Mouse (Mus musculus) neutrophil, adult 59 days (primary cell): ENCODE data around the gene Rras2. TPM values are rescaled to one million over a fixed set of nuclear protein-coding genes. Genes with fewer than 3 reads are reported as not detected.

Experiments used
- total RNA-seq, 2 experiments: library from RNA; stranded (reverse); gene quantifications; 1 replicate in 1 of 2; 2 replicates in 1 of 2; pipeline ENCODE4 v1.2.4; 2023

Gene Rras2
- total RNA-seq = 1 to 10 TPM; 1.5 to 1.8 TPM

DNA sequence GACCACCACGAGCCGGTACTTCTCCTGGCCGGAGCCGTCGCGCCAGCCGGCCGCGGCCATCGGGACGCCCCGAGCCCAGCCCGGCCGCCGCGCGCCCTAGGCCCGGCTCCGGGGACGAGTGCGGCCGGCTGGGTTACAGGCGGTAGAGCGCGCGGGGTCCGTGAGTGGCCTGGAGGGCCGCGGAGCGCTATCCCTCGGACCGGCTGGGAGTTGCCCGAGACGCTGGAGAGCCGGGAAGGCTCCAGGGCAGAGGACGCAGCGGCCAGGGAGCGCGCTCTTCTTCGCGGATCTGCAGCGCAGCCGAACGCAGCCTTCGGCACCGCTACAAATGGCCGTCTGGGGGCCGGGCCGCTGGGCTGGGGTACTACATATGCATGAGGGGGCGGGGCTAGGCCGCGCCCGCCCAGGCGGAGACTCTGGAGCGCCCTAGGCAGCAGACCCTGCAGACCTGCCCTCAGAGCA lies at the start of gene Rras2:
Rras2 (minus strand) TSS at position 338 of the 462 bp plus-strand sequence.

Other genes starting within 250 kb of the Rras2 start
- 10 to 100 TPM; 58.5 to 64.8 TPM for gene Copb1, start 136.9 kb upstream of the Rras2 start, total RNA-seq
- 100 to 1,000 TPM; 106 to 118 TPM for gene Psma1, start 158.3 kb upstream of the Rras2 start, total RNA-seq